Mouse (Mus musculus): ENCODE measurements around the gene Rpl10a. TPM values are rescaled to one million over a fixed set of nuclear protein-coding genes. Genes with fewer than 3 reads are reported as not detected.

Rpl10a gene
- polyA plus RNA-seq, 1 experiment from 2014 or later: 562 TPM

GRCm38 (mm10) chr17:28337547-28337946 is 9.3 kb downstream of the Rpl10a start:
- peaks cover 9% of the 10 kb centered on the region for H3K36me3 ChIP-seq (replicated peaks; ENCODE audit: control insufficient read depth, insufficient read depth, low read depth, low read length)
- WGBS: 89% methylated on average over 7 of the region's 7 CpGs

GRCm38 (mm10) chr17:28340578-28340977 is 12.3 kb downstream of the Rpl10a start:
- Histone ChIP-seq H3K9me3 (replicated peaks; ENCODE audit: control insufficient read depth, low read length) (no peaks in the 10 kb centered on the region), H3K4me3 (ENCODE audit: low read depth, low read length) (no peak overlapping the region), H3K4me2 (ENCODE audit: low read depth, low read length) (0 out of 2 replicates have a peak overlapping the region, but pooled peaks have one; percentile 1), H3K27ac (replicated peaks; ENCODE audit: low read depth, low read length) (peak overlapping the region; percentile 22; the same call in 1 of the 2 replicates), H3K27me3 (ENCODE audit: control insufficient read depth, insufficient read depth, low read length) (no peaks in the 10 kb centered on the region), H3K9ac (replicated peaks; ENCODE audit: low read length) (peak overlapping the region; percentile 20; the same call in 1 of the 2 replicates), H3K36me3 (replicated peaks; ENCODE audit: control insufficient read depth, insufficient read depth, low read depth, low read length) (peaks cover 9% of the 10 kb centered on the region), H3K4me1 (ENCODE audit: control insufficient read depth, insufficient read depth, low read length) (peaks cover 17% of the 10 kb centered on the region)
- DNase-seq (ENCODE audit: low spot score) (no peak), ATAC-seq (replicated peaks; ENCODE audit: insufficient number of reproducible peaks, low FRiP score, low TSS enrichment, low read depth) (peak; percentile 7; the same call in 1 of the 2 replicates)
- 77% methylated on average over 7 of the region's 7 CpGs for WGBS

More at GRCm38 (mm10) chr17:28337547-28337946, 9.3 kb downstream of the Rpl10a start:
- no peak overlapping the region for H3K9ac ChIP-seq (replicated peaks; ENCODE audit: low read length)
- DNase-seq (ENCODE audit: low spot score) (no peak), ATAC-seq (replicated peaks; ENCODE audit: insufficient number of reproducible peaks, low FRiP score, low TSS enrichment, low read depth) (no peak)
- no peak overlapping the region for H3K4me3 ChIP-seq (ENCODE audit: low read depth, low read length)
- H3K9me3 ChIP-seq (replicated peaks; ENCODE audit: control insufficient read depth, low read length): no peaks in the 10 kb centered on the region
- H3K4me2 ChIP-seq (ENCODE audit: low read depth, low read length): no peak overlapping the region
- H3K27me3 ChIP-seq (ENCODE audit: control insufficient read depth, insufficient read depth, low read length): no peaks in the 10 kb centered on the region
- no peak overlapping the region for H3K27ac ChIP-seq (replicated peaks; ENCODE audit: low read depth, low read length)
- H3K4me1 ChIP-seq (ENCODE audit: control insufficient read depth, insufficient read depth, low read length): peaks cover 4% of the 10 kb centered on the region

- DNase-seq (ENCODE audit: low spot score) (peak; percentile 67), ATAC-seq (replicated peaks; ENCODE audit: insufficient number of reproducible peaks, low FRiP score, low TSS enrichment, low read depth) (peak; percentile 52)
- peaks cover 22% of the 10 kb centered on the region for H3K4me1 ChIP-seq (ENCODE audit: control insufficient read depth, insufficient read depth, low read length)
- 10% methylated on average over 26 of the region's 26 CpGs for WGBS
- H3K36me3 ChIP-seq (replicated peaks; ENCODE audit: control insufficient read depth, insufficient read depth, low read depth, low read length): peaks cover 9% of the 10 kb centered on the region
- peak overlapping the region; percentile 43 for H3K9ac ChIP-seq (replicated peaks; ENCODE audit: low read length)
- no peaks in the 10 kb centered on the region for H3K9me3 ChIP-seq (replicated peaks; ENCODE audit: control insufficient read depth, low read length)
- no peaks in the 10 kb centered on the region for H3K27me3 ChIP-seq (ENCODE audit: control insufficient read depth, insufficient read depth, low read length)
- peak overlapping the region; percentile 2 for H3K4me2 ChIP-seq (ENCODE audit: low read depth, low read length)
- no peak overlapping the region for H3K4me3 ChIP-seq (ENCODE audit: low read depth, low read length)
- H3K27ac ChIP-seq (replicated peaks; ENCODE audit: low read depth, low read length): peak overlapping the region; percentile 22; the same call in 1 of the 2 replicates
Measured at GRCm38 (mm10) chr17:28341091-28341490, 12.8 kb downstream of the Rpl10a start.

DNA sequence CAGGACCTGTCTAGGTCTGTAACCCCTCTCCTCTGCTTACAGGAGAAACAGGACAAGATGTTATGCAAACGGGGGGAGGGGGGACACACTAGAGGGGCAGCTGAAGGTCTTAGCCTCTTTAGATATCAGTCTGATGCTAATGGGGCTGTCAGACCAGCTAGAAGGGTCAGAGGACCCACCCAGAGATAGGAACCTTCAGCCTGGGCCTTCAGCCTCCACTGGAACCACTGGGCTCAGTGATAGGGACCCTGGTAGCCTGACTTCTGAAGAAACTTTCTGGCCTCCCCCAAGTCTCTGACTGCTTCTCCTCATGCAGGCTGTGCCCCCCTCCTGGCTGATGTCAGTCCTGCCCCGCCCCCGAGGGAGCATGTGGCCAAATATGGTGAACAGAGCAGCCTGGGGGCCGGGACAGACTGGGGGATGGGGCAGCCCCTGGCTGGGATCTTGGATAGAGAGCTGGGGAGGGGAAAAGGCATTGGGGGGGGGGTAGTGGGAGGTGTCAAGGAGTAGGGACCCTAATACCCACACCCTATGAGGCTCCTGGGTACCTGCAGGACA is 15.9 kb downstream of the Rpl10a start:
- Histone ChIP-seq H3K4me3 (ENCODE audit: low read depth, low read length) (no peak overlapping the region), H3K4me1 (ENCODE audit: control insufficient read depth, insufficient read depth, low read length) (peaks cover 30% of the 10 kb centered on the region), H3K9ac (replicated peaks; ENCODE audit: low read length) (no peak overlapping the region; the same call in 1 of the 2 replicates), H3K27ac (replicated peaks; ENCODE audit: low read depth, low read length) (peak overlapping the region; percentile 35; the same call in 1 of the 2 replicates), H3K4me2 (ENCODE audit: low read depth, low read length) (no peak overlapping the region; the same call in 1 of the 2 replicates), H3K27me3 (ENCODE audit: control insufficient read depth, insufficient read depth, low read length) (no peaks in the 10 kb centered on the region), H3K9me3 (replicated peaks; ENCODE audit: control insufficient read depth, low read length) (no peaks in the 10 kb centered on the region), H3K36me3 (replicated peaks; ENCODE audit: control insufficient read depth, insufficient read depth, low read depth, low read length) (peaks cover 5% of the 10 kb centered on the region; the same call in 1 of the 2 replicates)
- DNase-seq (ENCODE audit: low spot score) (no peak), ATAC-seq (replicated peaks; ENCODE audit: insufficient number of reproducible peaks, low FRiP score, low TSS enrichment, low read depth) (no peak)
- WGBS: 27% methylated on average over 4 of the region's 4 CpGs

DNA sequence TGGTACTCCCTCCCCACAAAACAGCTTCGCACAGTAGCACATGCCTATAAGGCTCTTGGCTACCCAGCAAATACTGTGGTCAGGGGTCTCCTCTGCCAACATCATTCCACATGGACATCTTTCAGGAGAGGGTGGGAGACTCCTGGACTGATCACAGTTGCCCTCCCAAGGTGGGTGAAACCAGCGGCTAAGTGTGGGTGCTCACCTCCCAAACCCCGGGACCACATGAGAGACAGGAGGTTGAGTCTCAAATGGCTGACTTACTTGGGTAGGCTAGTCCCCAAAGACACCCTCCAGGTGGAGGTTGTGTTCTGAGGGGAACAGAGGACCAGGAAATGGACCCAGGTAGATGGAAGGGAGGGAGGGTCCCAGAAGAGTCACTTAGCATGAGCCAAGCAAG is 16.4 kb downstream of the Rpl10a start:
- no peak for DNase-seq (ENCODE audit: low spot score)
- Histone ChIP-seq H3K9ac (replicated peaks; ENCODE audit: low read length) (0 out of 2 replicates have a peak overlapping the region, but pooled peaks have one; percentile 25), H3K27me3 (ENCODE audit: control insufficient read depth, insufficient read depth, low read length) (no peaks in the 10 kb centered on the region), H3K4me1 (ENCODE audit: control insufficient read depth, insufficient read depth, low read length) (peaks cover 30% of the 10 kb centered on the region), H3K27ac (replicated peaks; ENCODE audit: low read depth, low read length) (no peak overlapping the region), H3K36me3 (replicated peaks; ENCODE audit: control insufficient read depth, insufficient read depth, low read depth, low read length) (peaks cover 3% of the 10 kb centered on the region; the same call in 1 of the 2 replicates), H3K4me2 (ENCODE audit: low read depth, low read length) (no peak overlapping the region; the same call in 1 of the 2 replicates), H3K9me3 (replicated peaks; ENCODE audit: control insufficient read depth, low read length) (no peaks in the 10 kb centered on the region), H3K4me3 (ENCODE audit: low read depth, low read length) (no peak overlapping the region)
- no peak for ATAC-seq (replicated peaks; ENCODE audit: insufficient number of reproducible peaks, low FRiP score, low TSS enrichment, low read depth)
- 50% methylated on average over 3 of the region's 3 CpGs for WGBS

DNA sequence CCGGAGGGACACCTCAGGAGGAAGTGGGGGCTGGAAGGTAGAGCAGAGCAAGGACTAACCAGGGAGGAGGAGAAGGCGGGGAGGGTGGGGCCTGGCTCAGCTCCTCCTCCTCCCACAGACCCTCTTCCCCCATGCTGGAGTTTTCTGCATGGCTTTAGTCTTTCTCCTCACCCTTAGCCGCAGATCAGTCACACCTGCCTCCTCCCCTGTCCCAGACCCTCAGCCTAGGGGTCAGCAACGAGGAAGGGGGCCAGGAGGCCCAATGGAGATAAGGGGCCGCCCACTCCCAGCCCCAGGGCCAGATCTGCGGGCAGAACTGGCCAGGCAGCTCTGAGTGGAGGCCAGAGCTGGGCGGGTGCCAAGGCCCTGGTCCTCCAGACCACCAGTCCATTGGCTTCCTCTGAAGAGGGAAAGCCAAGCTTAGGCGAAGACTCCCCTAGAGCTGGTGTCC is 17.0 kb downstream of the Rpl10a start:
- H3K27ac ChIP-seq (replicated peaks; ENCODE audit: low read depth, low read length): peak overlapping the region; percentile 70
- H3K27me3 ChIP-seq (ENCODE audit: control insufficient read depth, insufficient read depth, low read length): no peaks in the 10 kb centered on the region

GRCm38 (mm10) chr17:28345882-28346281 is 17.6 kb downstream of the Rpl10a start:
- H3K4me1 ChIP-seq (ENCODE audit: control insufficient read depth, insufficient read depth, low read length): peaks cover 30% of the 10 kb centered on the region
- H3K9me3 ChIP-seq (replicated peaks; ENCODE audit: control insufficient read depth, low read length): no peaks in the 10 kb centered on the region
- ATAC-seq (replicated peaks; ENCODE audit: insufficient number of reproducible peaks, low FRiP score, low TSS enrichment, low read depth) (no peak), DNase-seq (ENCODE audit: low spot score) (peak; percentile 70)
- no peaks in the 10 kb centered on the region for H3K36me3 ChIP-seq (replicated peaks; ENCODE audit: control insufficient read depth, insufficient read depth, low read depth, low read length)
- H3K4me2 ChIP-seq (ENCODE audit: low read depth, low read length): peak overlapping the region; percentile 43
- H3K27ac ChIP-seq (replicated peaks; ENCODE audit: low read depth, low read length): peak overlapping the region; percentile 70
- H3K27me3 ChIP-seq (ENCODE audit: control insufficient read depth, insufficient read depth, low read length): no peaks in the 10 kb centered on the region
- H3K9ac ChIP-seq (replicated peaks; ENCODE audit: low read length): peak overlapping the region; percentile 25; the same call in 1 of the 2 replicates
- H3K4me3 ChIP-seq (ENCODE audit: low read depth, low read length): no peak overlapping the region
- whole genome bisulfite sequencing: 5% methylated on average over 8 of the region's 10 CpGs

More for the DNA sequence above, 17.0 kb downstream of the Rpl10a start:
- peak overlapping the region; percentile 43 for H3K4me2 ChIP-seq (ENCODE audit: low read depth, low read length)
- H3K9me3 ChIP-seq (replicated peaks; ENCODE audit: control insufficient read depth, low read length): no peaks in the 10 kb centered on the region
- no peak overlapping the region for H3K4me3 ChIP-seq (ENCODE audit: low read depth, low read length)
- H3K36me3 ChIP-seq (replicated peaks; ENCODE audit: control insufficient read depth, insufficient read depth, low read depth, low read length): no peaks in the 10 kb centered on the region
- H3K4me1 ChIP-seq (ENCODE audit: control insufficient read depth, insufficient read depth, low read length): peaks cover 30% of the 10 kb centered on the region
- WGBS: 10% methylated on average over 8 of the region's 8 CpGs
- ATAC-seq (replicated peaks; ENCODE audit: insufficient number of reproducible peaks, low FRiP score, low TSS enrichment, low read depth) (no peak), DNase-seq (ENCODE audit: low spot score) (no peak)
- H3K9ac ChIP-seq (replicated peaks; ENCODE audit: low read length): peak overlapping the region; percentile 25; the same call in 1 of the 2 replicates

GRCm38 (mm10) chr17:28347327-28347726 is 19.1 kb downstream of the Rpl10a start:
- Histone ChIP-seq H3K27me3 (ENCODE audit: control insufficient read depth, insufficient read depth, low read length) (no peaks in the 10 kb centered on the region; the same call in 1 of the 2 replicates), H3K4me1 (ENCODE audit: control insufficient read depth, insufficient read depth, low read length) (peaks cover 32% of the 10 kb centered on the region), H3K9me3 (replicated peaks; ENCODE audit: control insufficient read depth, low read length) (no peaks in the 10 kb centered on the region), H3K4me3 (ENCODE audit: low read depth, low read length) (no peak overlapping the region), H3K27ac (replicated peaks; ENCODE audit: low read depth, low read length) (no peak overlapping the region), H3K36me3 (replicated peaks; ENCODE audit: control insufficient read depth, insufficient read depth, low read depth, low read length) (no peaks in the 10 kb centered on the region), H3K9ac (replicated peaks; ENCODE audit: low read length) (no peak overlapping the region), H3K4me2 (ENCODE audit: low read depth, low read length) (no peak overlapping the region)
- ATAC-seq (replicated peaks; ENCODE audit: insufficient number of reproducible peaks, low FRiP score, low TSS enrichment, low read depth) (no peak), DNase-seq (ENCODE audit: low spot score) (no peak)
- WGBS: 72% methylated on average over 10 of the region's 10 CpGs

All from embryonic facial prominence, embryonic 11.5 days (tissue).